Comparison of ENCODE assay signal across 8 mouse cellular contexts in the genomic region with DNA sequence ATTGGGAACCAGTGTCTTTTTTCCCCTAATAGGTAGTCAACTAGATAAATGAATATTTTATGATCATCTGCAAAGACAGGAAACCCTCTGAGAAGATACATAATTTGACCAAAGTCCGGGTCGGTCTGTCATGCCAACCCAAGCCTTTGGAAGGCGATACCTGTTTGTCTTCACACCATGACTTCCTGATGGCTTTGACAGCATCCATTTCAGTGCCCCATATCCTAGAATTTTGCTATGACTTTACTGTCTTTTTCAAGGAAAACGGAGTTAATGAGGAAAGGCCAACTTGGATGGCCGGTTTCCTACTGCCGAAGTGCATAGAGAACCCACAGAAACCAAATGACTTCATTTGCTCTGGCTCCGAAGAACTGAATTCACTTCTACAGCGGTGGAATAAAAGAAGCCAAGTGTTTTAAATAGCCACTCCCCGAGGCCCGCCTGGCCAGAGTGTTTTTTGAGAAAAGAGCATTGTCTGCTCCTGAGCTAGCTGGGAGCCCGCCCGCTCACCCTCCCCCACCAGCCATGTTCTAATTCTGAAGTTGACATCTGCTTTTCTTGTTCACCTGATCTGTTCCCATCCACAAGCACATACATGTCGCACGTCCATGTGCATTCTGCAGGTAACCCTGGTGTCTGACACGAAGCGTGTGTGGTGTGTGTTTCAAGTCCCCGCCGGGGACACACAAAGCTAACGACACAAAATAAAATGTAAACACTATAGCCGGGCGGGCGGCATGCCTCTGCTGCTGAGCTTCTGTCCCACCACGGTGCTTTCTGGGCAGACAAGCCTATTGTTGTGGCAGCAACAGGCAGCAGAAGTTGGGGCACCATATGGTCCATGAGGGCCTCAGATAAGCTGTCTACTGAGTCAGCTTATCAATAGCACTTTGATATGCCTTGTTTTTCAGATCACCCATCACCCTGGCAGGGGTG. TPM values are rescaled to one million over a fixed set of nuclear protein-coding genes. Genes with fewer than 3 reads are reported as not detected.
A peak's percentile ranks its signal among the peaks of the same experiment; 100 is the strongest.
DNase-seq lines count a peak whose midpoint lies in the region; ATAC-seq and TF ChIP-seq lines count a peak whose summit lies in the region.

No protein-coding gene starts in this region.

- ATAC-seq in embryonic facial prominence, embryonic 12.5 days (ENCODE audit: insufficient number of reproducible peaks, insufficient read depth, low FRiP score, low TSS enrichment), result no peak
- ATAC-seq in heart, embryonic 13.5 days (ENCODE audit: extremely low read depth, insufficient number of reproducible peaks, low FRiP score, low TSS enrichment), result no peak
- ATAC-seq in limb, embryonic 14.5 days (ENCODE audit: low FRiP score, low read depth), result no peak

- peaks cover 73% of the 10 kb centered on the region for H3K4me1 ChIP-seq in embryonic facial prominence, embryonic 12.5 days
- H3K4me1 ChIP-seq in heart, embryonic 13.5 days, result peaks cover 84% of the 10 kb centered on the region
- peaks cover 69% of the 10 kb centered on the region for H3K4me1 ChIP-seq in limb, embryonic 14.5 days (ENCODE audit: control insufficient read depth, insufficient read depth, low read length)

- H3K27ac ChIP-seq in embryonic facial prominence, embryonic 12.5 days, result peak overlapping the region; percentile 51
- H3K27ac ChIP-seq in heart, embryonic 13.5 days (replicated peaks), result peak overlapping the region; percentile 80
- H3K27ac ChIP-seq in limb, embryonic 14.5 days (replicated peaks; ENCODE audit: low read depth, low read length), result no peak overlapping the region

- H3K4me2 ChIP-seq in embryonic facial prominence, embryonic 12.5 days (replicated peaks), result peak overlapping the region; percentile 38
- H3K4me2 ChIP-seq in heart, embryonic 13.5 days, result peak overlapping the region; percentile 69
- peak overlapping the region; percentile 13; the same call in 1 of the 2 replicates for H3K4me2 ChIP-seq in limb, embryonic 14.5 days (replicated peaks; ENCODE audit: low read depth, low read length, severe bottlenecking)

- no peaks in the 10 kb centered on the region for H3K27me3 ChIP-seq in embryonic facial prominence, embryonic 12.5 days
- H3K27me3 ChIP-seq in heart, embryonic 13.5 days (replicated peaks), result no peaks in the 10 kb centered on the region
- no peaks in the 10 kb centered on the region for H3K27me3 ChIP-seq in limb, embryonic 14.5 days (ENCODE audit: control insufficient read depth, insufficient read depth, low read length)

- no peaks in the 10 kb centered on the region for H3K9me3 ChIP-seq in embryonic facial prominence, embryonic 12.5 days
- no peaks in the 10 kb centered on the region for H3K9me3 ChIP-seq in heart, embryonic 13.5 days
- no peaks in the 10 kb centered on the region for H3K9me3 ChIP-seq in limb, embryonic 14.5 days (ENCODE audit: control insufficient read depth, low read length)

- H3K4me3 ChIP-seq in embryonic facial prominence, embryonic 12.5 days, result no peak overlapping the region; the same call in 1 of the 2 replicates
- H3K4me3 ChIP-seq in heart, embryonic 13.5 days, result peak overlapping the region; percentile 33
- H3K4me3 ChIP-seq in limb, embryonic 14.5 days (replicated peaks; ENCODE audit: low read length), result no peak overlapping the region

- TF ChIP-seq POLR2A in limb, embryonic 14.5 days (IDR thresholded peaks at IDR 0.05; ENCODE audit: borderline replicate concordance, extremely low read depth, insufficient read depth, insufficient read length), result no peak

- DNase-seq in ZHBTc4 (ENCODE audit: low read depth, low spot score), result peak; percentile 82
- peak; percentile 45 for DNase-seq in limb, embryonic 14.5 days (ENCODE audit: low spot score)
- DNase-seq in retina, embryonic 14.5 days (ENCODE audit: low spot score), result peak; percentile 56
- DNase-seq in adrenal gland, postnatal 4 days (ENCODE audit: low spot score in 2 of 2), result no peak
- no peak for DNase-seq in cerebellum, postnatal 4 days (ENCODE audit: low spot score in 2 of 2)
- no peak for DNase-seq in urinary bladder, postnatal 25 days (ENCODE audit: low spot score)

- WGBS in embryonic facial prominence, embryonic 12.5 days, result 7% methylated on average over 23 of the region's 23 CpGs
- WGBS in heart, embryonic 13.5 days, result 9% methylated on average over 23 of the region's 23 CpGs
- 19% methylated on average over 23 of the region's 23 CpGs for WGBS in limb, embryonic 14.5 days

- 0 out of 2 replicates have a peak overlapping the region, but pooled peaks have one; percentile 15 for H3K9ac ChIP-seq in embryonic facial prominence, embryonic 12.5 days
- peak overlapping the region; percentile 74 for H3K9ac ChIP-seq in heart, embryonic 13.5 days
- H3K9ac ChIP-seq in limb, embryonic 14.5 days (ENCODE audit: low read depth, low read length, severe bottlenecking), result no peak overlapping the region

- no peaks in the 10 kb centered on the region for H3K36me3 ChIP-seq in embryonic facial prominence, embryonic 12.5 days
- no peaks in the 10 kb centered on the region for H3K36me3 ChIP-seq in heart, embryonic 13.5 days
- no peaks in the 10 kb centered on the region for H3K36me3 ChIP-seq in limb, embryonic 14.5 days (ENCODE audit: control insufficient read depth, insufficient read depth, low read length)

RNA-seq across cellular contexts. Expression of a gene that starts 5.8 kb away (rescaled TPM):
- 32.8 and 40.0 TPM in 2 replicates for polyA plus RNA-seq in embryonic facial prominence, embryonic 12.5 days (2016; fragmentation: Nextera tagmentation; extraction: Ambion mirVana)
- 25.2 and 29.3 TPM in 2 replicates for polyA plus RNA-seq in heart, embryonic 13.5 days (2015; fragmentation: Nextera tagmentation; extraction: Ambion mirVana)
- 38.2 and 42.1 TPM in 2 replicates for polyA plus RNA-seq in limb, embryonic 14.5 days (2012; rRNA removed)
- polyA plus RNA-seq in limb, embryonic 14.5 days (2014; fragmentation: Nextera tagmentation; extraction: Ambion mirVana), result 23.2 and 23.5 TPM in 2 replicates
- total RNA-seq in adrenal gland, postnatal 4 days (2021), result 10 to 100 TPM; 66.2 to 74.8 TPM

Comparison
In these comparisons a context has a peak if more than half of its experiments do, and no peak if none do; other contexts are left out.
1. DNase-seq: peak in ZHBTc4 (single experiment), limb, embryonic 14.5 days (single experiment) and retina, embryonic 14.5 days (single experiment); none in adrenal gland, postnatal 4 days (0 of 2), cerebellum, postnatal 4 days (0 of 2) and urinary bladder, postnatal 25 days (single experiment).
2. H3K4me2 ChIP-seq: peak in every context shown above with its lines; median percentile 69 in heart, embryonic 13.5 days; 38 in embryonic facial prominence, embryonic 12.5 days; 13 in limb, embryonic 14.5 days.